Mouse (Mus musculus): ENCODE data around the gene Asic2.

- TF ChIP-seq ETS1 (IDR thresholded peaks at IDR 0.05; ENCODE audit: low read depth, low read length) (no peak), NELFE (IDR thresholded peaks at IDR 0.05; ENCODE audit: low read depth, low read length) (no peak)
Measured at GRCm38 (mm10) chr11:81080076-81080805, 888.0 kb downstream of the Asic2 start.
